Mouse (Mus musculus) left cerebral cortex, postnatal 14 days (tissue): Measurements from ENCODE around the gene Spire2. TPM values are rescaled to one million over a fixed set of nuclear protein-coding genes. Genes with fewer than 3 reads are reported as not detected.

Experiments used
- DNase-seq, 2 experiments: peaks; one replicate each; pipeline ENCODE4 v3.0.0; 2021 to 2022; ENCODE audit warnings: low spot score in 2 of 2, mixed read lengths in 1 of 2
- intact Hi-C: fragments of 180-260 bp; cut with DNase I; formaldehyde crosslinking; loops from one replicate; pipeline ENCODE4 v1.15.1; 2025
- total RNA-seq, 2 experiments: library from RNA; stranded (reverse); gene quantifications; 2 replicates each; pipeline ENCODE4 v1.2.3; 2021

The Spire2 gene
- total RNA-seq, 2 experiments from 2014 or later, result 16.3 to 17.1 TPM

DNA sequence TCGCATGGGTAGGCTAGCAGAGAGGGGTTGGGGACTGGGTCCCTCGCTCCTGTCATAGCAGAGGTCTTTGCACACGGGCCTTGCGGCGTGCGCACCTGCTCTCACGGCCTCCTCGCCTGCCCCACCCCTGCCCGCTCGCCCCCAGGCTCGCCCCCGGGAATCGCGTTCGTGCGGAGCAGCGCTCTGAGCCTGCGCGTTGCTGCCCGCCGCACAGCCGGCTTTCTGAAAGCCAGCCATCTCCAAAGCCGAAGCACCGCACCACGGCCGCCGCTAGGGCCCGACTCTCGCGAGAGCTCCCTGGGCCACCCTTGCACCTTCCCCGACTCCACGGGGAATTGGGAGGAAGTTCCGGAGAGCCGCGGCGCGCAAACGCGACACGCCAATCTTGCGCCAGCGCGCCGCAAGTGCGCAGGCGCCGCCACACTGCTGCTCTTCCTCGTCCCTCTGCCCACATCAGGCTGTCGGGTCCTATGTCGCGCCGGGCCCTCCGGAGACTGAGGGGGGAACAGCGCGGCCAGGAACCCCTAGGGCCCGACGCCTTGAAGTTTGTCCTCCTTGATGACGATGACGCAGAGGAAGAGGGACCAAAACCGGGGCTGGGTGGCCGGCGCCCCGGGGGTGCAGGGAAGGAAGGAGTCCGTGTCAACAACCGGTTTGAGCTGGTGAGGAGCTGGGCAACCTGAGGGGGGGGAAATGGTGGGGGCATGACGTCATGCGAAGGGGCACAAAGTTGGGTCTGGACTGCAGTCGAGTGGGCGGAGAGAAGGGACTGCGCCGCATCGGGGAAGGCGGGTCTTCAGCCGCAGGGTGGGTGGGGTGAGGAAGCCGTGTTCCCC lies 41.1 kb downstream of the Spire2 start, which contains the start of gene Tcf25:
Gene Tcf25, plus strand, starts transcription at position 351 of the 836 bp plus-strand sequence.
- intact Hi-C loops, result no loop called here
- peak; percentile 97 to 98 for DNase-seq

DNA sequence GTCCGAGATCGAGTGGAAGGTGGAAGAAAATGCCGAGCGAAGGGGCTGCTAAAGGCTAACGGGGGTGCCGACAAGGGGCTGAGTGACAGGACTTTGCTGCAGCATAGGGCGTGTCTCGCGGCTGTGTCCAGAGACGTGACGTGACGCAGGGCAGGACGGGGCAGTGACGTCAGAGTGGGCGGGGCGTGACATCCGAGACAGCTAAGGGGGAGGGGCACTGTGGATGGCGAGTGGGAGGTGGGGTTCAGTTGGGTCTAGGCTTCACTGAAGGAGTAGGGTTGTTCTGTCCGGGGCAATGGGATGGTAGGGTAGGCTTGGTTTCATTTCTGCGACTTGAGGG lies 41.7 kb downstream of the Spire2 start:
- intact Hi-C loops, result no loop called here
- peak; percentile 92 to 94 for DNase-seq

- intact Hi-C loops, result no loop called here
- no peak for DNase-seq
These were observed 43.2 kb downstream of the Spire2 start for GRCm38 (mm10) chr8:123375701-123376100.

- intact Hi-C loops, result no loop called here
- no peak for DNase-seq
These were observed 43.6 kb downstream of the Spire2 start for GRCm38 (mm10) chr8:123376106-123376505.

- DNase-seq, result no peak
- intact Hi-C loops, result no loop called here
These were observed 49.2 kb downstream of the Spire2 start for GRCm38 (mm10) chr8:123381711-123382110.

GRCm38 (mm10) chr8:123382516-123382915 lies 50.0 kb downstream of the Spire2 start:
- DNase-seq, result no peak
- intact Hi-C loops, result no loop called here

GRCm38 (mm10) chr8:123384883-123385540 lies 52.5 kb downstream of the Spire2 start:
- DNase-seq, result peak in 1 of 2 experiments; percentile 82
- intact Hi-C loops, result no loop called here

DNA sequence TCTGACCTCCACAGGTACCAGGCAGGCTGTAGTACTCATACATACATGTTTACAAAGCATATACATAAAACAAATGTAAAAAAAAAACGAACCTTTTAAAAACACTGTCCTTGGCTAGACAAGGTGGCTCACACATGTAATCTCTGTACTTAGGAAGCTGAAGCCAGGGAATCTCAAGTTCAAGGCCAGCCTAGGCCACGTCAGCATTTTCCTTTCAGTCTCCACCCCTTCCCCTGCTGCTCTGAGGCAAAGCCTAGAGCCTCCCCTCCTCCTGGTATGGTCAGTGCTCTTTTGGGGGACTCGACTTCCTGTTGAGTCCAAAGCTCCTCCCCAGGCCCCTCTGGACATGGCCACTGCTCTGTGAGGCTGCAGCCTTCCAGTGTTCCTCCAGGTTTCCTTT lies 54.5 kb downstream of the Spire2 start:
- intact Hi-C loops, result no loop called here
- DNase-seq, result no peak

DNA sequence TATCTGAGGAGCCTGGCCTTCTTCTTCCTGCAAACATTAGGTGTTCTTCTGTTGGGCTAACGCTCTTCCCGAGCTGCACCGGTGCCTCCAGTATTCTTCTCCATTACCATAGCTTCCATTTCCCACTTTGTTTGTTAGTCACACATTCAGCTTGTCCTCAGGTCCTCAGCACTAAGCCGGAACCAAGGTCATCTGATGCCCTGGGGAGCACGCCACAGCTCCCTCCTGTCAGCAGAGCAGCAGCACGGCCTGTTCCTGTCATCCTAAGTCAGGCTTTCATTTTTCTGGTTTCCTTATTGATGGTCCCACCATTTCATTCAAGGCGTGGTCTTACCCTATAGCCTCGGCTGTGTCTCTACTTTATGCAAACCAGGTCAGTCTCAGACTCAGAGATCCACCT lies 55.3 kb downstream of the Spire2 start:
- intact Hi-C loops, result no loop called here
- no peak for DNase-seq

DNA sequence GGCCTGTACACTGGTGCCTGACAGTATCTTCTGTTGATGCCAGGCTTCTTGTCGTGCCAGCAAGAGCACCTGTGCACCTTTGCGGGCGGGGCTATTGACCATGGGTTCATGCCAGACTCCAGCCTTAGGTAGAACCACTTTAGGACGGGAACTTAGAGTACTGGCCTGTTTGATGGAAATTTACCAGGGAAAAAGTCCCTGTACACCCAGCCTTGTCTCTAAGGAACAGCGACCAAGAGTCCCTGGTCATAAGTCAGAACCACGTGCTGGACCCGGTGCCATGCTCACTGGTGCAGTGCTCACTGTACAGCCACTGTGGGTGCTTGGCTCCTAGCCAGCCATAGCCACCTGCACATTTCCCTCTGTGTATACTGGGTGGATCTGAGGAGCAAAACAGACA lies 56.5 kb downstream of the Spire2 start:
- intact Hi-C loops, result no loop called here
- no peak for DNase-seq

DNA sequence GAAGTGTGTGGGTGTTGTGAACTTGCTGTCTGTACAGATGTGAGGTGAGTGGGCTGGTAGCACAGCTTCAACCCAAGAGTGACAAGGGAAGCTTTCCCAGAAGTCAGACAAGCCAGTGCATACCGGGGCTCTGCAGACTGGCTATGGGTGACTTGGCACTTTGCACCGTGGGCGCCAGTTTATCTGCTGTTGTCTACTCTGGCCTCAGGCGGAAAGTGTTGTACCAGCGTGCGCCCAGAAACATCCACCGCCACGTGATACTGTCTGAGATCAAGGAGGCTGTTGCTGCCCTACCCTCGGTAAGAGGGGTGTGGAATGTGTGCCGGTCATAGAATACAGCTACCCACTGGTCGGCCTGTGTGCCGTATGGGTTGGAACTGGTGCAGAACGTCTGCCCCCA lies 65.8 kb downstream of the Spire2 start:
- intact Hi-C loops, result no loop called here
- no peak for DNase-seq

- intact Hi-C loops, result no loop called here
- no peak for DNase-seq
These were observed 69.4 kb downstream of the Spire2 start for GRCm38 (mm10) chr8:123401936-123402335.

- no peak for DNase-seq
These were observed 70.3 kb downstream of the Spire2 start for GRCm38 (mm10) chr8:123402730-123403326.

DNA sequence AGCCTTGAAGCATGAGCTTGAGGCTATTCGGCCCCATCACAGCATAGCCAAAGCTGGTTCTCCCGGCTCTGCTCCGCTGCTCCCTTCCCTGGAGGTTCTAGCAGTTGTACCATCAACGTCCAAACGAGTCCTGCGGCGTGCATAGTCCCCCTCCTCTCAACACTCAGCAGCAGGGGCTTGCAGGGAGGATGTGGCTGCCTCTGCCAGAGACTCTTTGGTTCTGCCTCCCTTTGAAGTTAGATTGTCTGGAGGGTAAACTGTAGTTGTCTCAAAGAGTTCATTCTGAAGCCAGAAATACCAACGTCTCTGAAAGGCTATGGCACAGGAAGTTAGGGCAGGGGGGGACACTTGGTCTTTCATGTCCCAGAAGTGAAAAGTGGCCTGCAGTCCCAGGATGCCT lies 72.0 kb downstream of the Spire2 start:
- DNase-seq, result no peak
- intact Hi-C loops, result no loop called here

More at GRCm38 (mm10) chr8:123402730-123403326, 70.3 kb downstream of the Spire2 start:
- intact Hi-C loops, result no loop called here

GRCm38 (mm10) chr8:123406786-123407185 lies 74.3 kb downstream of the Spire2 start, which contains the start of gene Mc1r:
TSS of gene Mc1r (plus strand) at chr8:123407107.
- peak; percentile 78 to 88 for DNase-seq
- intact Hi-C loops, result no loop called here

- intact Hi-C loops, result no loop called here
- no peak for DNase-seq
These were observed 75.1 kb downstream of the Spire2 start for GRCm38 (mm10) chr8:123407612-123408011.

DNA sequence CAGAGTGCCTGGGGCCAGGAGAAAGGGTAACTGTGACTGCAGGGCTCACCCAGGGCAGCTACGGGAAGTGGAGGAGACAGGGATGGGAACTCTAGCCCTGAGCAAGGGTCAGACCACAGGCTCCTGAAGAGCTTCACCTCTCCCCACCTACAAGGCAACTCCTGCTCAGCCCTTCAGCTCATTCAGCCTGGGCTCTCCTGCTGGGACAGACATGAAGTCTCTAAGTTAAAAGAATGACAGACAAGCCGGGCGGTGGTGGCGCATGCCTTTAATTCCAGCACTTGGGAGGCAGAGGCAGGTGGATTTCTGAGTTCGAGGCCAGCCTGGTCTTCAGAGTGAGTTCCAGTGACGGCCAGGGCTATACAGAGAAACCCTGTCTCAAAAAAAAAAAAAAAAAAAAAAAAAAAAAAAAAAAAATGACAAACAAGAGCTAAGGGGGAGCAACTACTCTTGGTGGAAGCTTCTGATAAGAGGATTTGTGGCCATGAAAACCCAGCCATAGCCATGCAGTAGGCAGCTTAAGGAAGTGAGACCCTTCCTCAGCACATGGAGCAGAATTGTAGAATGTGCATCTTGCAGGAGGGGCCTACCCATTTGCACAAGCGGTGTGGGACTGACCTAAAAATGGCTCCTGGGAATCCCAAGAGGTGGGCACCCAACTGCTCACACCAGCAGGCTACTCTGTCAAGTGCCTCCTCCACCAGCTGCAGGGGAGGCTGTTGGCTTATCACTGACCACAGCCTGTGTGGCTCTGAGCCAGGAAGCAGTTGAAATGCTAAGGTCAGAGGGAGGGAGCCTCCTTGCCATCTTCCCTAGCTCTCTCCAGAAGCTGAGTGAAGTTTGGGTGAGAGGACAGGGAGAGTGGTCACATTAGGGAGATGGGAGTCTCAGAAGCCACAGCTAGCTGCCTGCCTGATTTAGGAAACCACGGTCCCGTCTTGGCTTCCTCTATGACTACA lies 76.4 kb downstream of the Spire2 start:
- no peak for DNase-seq
- intact Hi-C loops, result no loop called here

- no peak for DNase-seq
- intact Hi-C loops, result no loop called here
These were observed 77.6 kb downstream of the Spire2 start for GRCm38 (mm10) chr8:123410049-123410587.

GRCm38 (mm10) chr8:123410788-123411187 lies 78.3 kb downstream of the Spire2 start:
- DNase-seq, result peak in 1 of 2 experiments; percentile 65
- intact Hi-C loops, result no loop called here
